Mouse (Mus musculus) midbrain, embryonic 15.5 days (tissue): ENCODE measurements around the gene Rnaseh1. TPM values are rescaled to one million over a fixed set of nuclear protein-coding genes. Genes with fewer than 3 reads are reported as not detected.

Experiments
- ATAC-seq: fragments of 200-750 bp; cut with Nextera tagmentation; replicated peaks from 2 replicates; pipeline ENCODE4 v1.8.0; 2017; ENCODE audit warnings: moderate TSS enrichment
- H3K27ac ChIP-seq: fragments of 300-500 bp; sonication (generic); 2 replicates; pipeline ENCODE4 v1.5.1; 2015; ENCODE audit warnings: mild to moderate bottlenecking, inconsistent platforms
- H3K27me3 ChIP-seq: fragments of 300-500 bp; sonication (generic); replicated peaks from 2 replicates; pipeline ENCODE4 v1.6.1; 2015; ENCODE audit warnings: inconsistent platforms
- H3K36me3 ChIP-seq: fragments of 300-500 bp; sonication (generic); replicated peaks from 2 replicates; pipeline ENCODE4 v1.6.1; 2015; ENCODE audit warnings: inconsistent platforms
- H3K4me1 ChIP-seq: fragments of 300-500 bp; sonication (generic); 2 replicates; pipeline ENCODE4 v1.6.1; 2015; ENCODE audit warnings: inconsistent platforms
- H3K4me2 ChIP-seq: fragments of 300-500 bp; sonication (generic); 2 replicates; pipeline ENCODE4 v1.6.1; 2015; ENCODE audit warnings: inconsistent platforms, mild to moderate bottlenecking, moderate library complexity
- H3K4me3 ChIP-seq: fragments of 300-500 bp; sonication (generic); 2 replicates; pipeline ENCODE4 v1.5.1; 2015; ENCODE audit warnings: mild to moderate bottlenecking, inconsistent platforms
- H3K9ac ChIP-seq: fragments of 300-500 bp; sonication (generic); 2 replicates; pipeline ENCODE4 v1.6.1; 2015; ENCODE audit warnings: mild to moderate bottlenecking, inconsistent platforms
- H3K9me3 ChIP-seq: fragments of 300-500 bp; sonication (generic); 2 replicates; pipeline ENCODE4 v1.6.1; 2016; ENCODE audit warnings: inconsistent platforms
- whole genome bisulfite sequencing: fragments of 180-500 bp; shearing (Covaris S2); methylation state at CpG from one replicate; pipeline ENCODE4 v1.1.7; 2015; ENCODE audit warnings: mixed read lengths; 5-methylcytosine and 5-hydroxymethylcytosine counted together
- polyA plus RNA-seq: library from polyadenylated mRNA; unstranded; fragments of >200 nt; fragmentation: Nextera tagmentation; extraction: Ambion mirVana; gene quantifications from 2 replicates; pipeline ENCODE4 v1.2.1, GENCODE M21; 2015

Gene Rnaseh1
- polyA plus RNA-seq, 1 experiment from 2014 or later = 24.1 TPM

- Histone ChIP-seq H3K9me3 (no peaks in the 10 kb centered on the region), H3K36me3 (no peaks in the 10 kb centered on the region), H3K27me3 (no peaks in the 10 kb centered on the region), H3K4me3 (peak within 1 kb of the TSS; percentile 50), H3K27ac (peak within 1 kb of the TSS; percentile 93), H3K4me1 (peaks cover 13% of the 10 kb centered on the region), H3K9ac (peak within 1 kb of the TSS; percentile 52), H3K4me2 (peak within 1 kb of the TSS; percentile 54)
- peak; percentile 98 for ATAC-seq
- 1% methylated on average over 53 of the region's 53 CpGs for WGBS
Measured at GRCm38 (mm10) chr12:28675121-28675924, 25.9 kb downstream of the Rnaseh1 start, which contains the start of gene Adi1. Gene Adi1 (plus strand): TSS chr12:28675231.

GRCm38 (mm10) chr12:28675925-28676209 lies 26.5 kb downstream of the Rnaseh1 start:
- Histone ChIP-seq H3K4me2 (peak overlapping the region; percentile 54), H3K4me3 (peak overlapping the region; percentile 50), H3K27ac (peak overlapping the region; percentile 93), H3K36me3 (no peaks in the 10 kb centered on the region), H3K27me3 (no peaks in the 10 kb centered on the region), H3K9ac (peak overlapping the region; percentile 52), H3K9me3 (no peaks in the 10 kb centered on the region), H3K4me1 (peaks cover 13% of the 10 kb centered on the region)
- WGBS = 69% methylated on average over 5 of the region's 5 CpGs
- ATAC-seq = no peak

- no peak overlapping the region for H3K4me2 ChIP-seq
- H3K9ac ChIP-seq = no peak overlapping the region
- no peak overlapping the region for H3K4me3 ChIP-seq
- no peaks in the 10 kb centered on the region for H3K27me3 ChIP-seq
- peaks cover 4% of the 10 kb centered on the region; the same call in 1 of the 2 replicates for H3K4me1 ChIP-seq
- ATAC-seq = no peak
- H3K36me3 ChIP-seq = 0 out of 2 replicates have a peak, but pooled peaks cover 3% of the 10 kb centered on the region
- no peak overlapping the region for H3K27ac ChIP-seq
- H3K9me3 ChIP-seq = no peaks in the 10 kb centered on the region
- 91% methylated on average over 1 of the region's 1 CpGs for WGBS
Measured at GRCm38 (mm10) chr12:28684674-28685073, 35.3 kb downstream of the Rnaseh1 start.

GRCm38 (mm10) chr12:28685771-28686170 lies 36.4 kb downstream of the Rnaseh1 start:
- whole genome bisulfite sequencing = 73% methylated on average over 3 of the region's 3 CpGs
- Histone ChIP-seq H3K27me3 (no peaks in the 10 kb centered on the region), H3K4me1 (peaks cover 4% of the 10 kb centered on the region; the same call in 1 of the 2 replicates), H3K9ac (no peak overlapping the region), H3K4me3 (no peak overlapping the region), H3K4me2 (no peak overlapping the region), H3K9me3 (no peaks in the 10 kb centered on the region), H3K27ac (no peak overlapping the region), H3K36me3 (peaks cover 6% of the 10 kb centered on the region; the same call in 1 of the 2 replicates)
- ATAC-seq = no peak

GRCm38 (mm10) chr12:28686199-28686879 lies 36.9 kb downstream of the Rnaseh1 start:
- Histone ChIP-seq H3K36me3 (peaks cover 12% of the 10 kb centered on the region), H3K4me3 (no peak overlapping the region), H3K27ac (no peak overlapping the region), H3K27me3 (no peaks in the 10 kb centered on the region), H3K9me3 (no peaks in the 10 kb centered on the region), H3K4me1 (peaks cover 4% of the 10 kb centered on the region; the same call in 1 of the 2 replicates), H3K9ac (no peak overlapping the region), H3K4me2 (no peak overlapping the region)
- 62% methylated on average over 8 of the region's 8 CpGs for WGBS
- ATAC-seq = no peak

GRCm38 (mm10) chr12:28688996-28689395 lies 39.6 kb downstream of the Rnaseh1 start:
- no peak overlapping the region for H3K9ac ChIP-seq
- peaks cover 4% of the 10 kb centered on the region; the same call in 1 of the 2 replicates for H3K4me1 ChIP-seq
- H3K4me3 ChIP-seq = no peak overlapping the region
- no peak for ATAC-seq
- no peaks in the 10 kb centered on the region for H3K27me3 ChIP-seq
- WGBS = 76% methylated on average over 6 of the region's 6 CpGs
- no peak overlapping the region for H3K27ac ChIP-seq
- H3K9me3 ChIP-seq = no peaks in the 10 kb centered on the region
- H3K4me2 ChIP-seq = no peak overlapping the region
- peaks cover 17% of the 10 kb centered on the region for H3K36me3 ChIP-seq

- H3K4me2 ChIP-seq = no peak overlapping the region
- peaks cover 4% of the 10 kb centered on the region; the same call in 1 of the 2 replicates for H3K4me1 ChIP-seq
- no peak overlapping the region for H3K4me3 ChIP-seq
- H3K27ac ChIP-seq = no peak overlapping the region
- peaks cover 17% of the 10 kb centered on the region for H3K36me3 ChIP-seq
- no peak overlapping the region for H3K9ac ChIP-seq
- WGBS = 95% methylated on average over 7 of the region's 7 CpGs
- no peaks in the 10 kb centered on the region for H3K9me3 ChIP-seq
- no peaks in the 10 kb centered on the region for H3K27me3 ChIP-seq
- no peak for ATAC-seq
Measured at GRCm38 (mm10) chr12:28690730-28691129, 41.3 kb downstream of the Rnaseh1 start.

- peaks cover 17% of the 10 kb centered on the region for H3K36me3 ChIP-seq
- no peak overlapping the region for H3K4me2 ChIP-seq
- 0 out of 2 replicates have a peak, but pooled peaks cover 8% of the 10 kb centered on the region for H3K4me1 ChIP-seq
- no peak overlapping the region for H3K9ac ChIP-seq
- no peak overlapping the region for H3K27ac ChIP-seq
- WGBS = 75% methylated on average over 3 of the region's 3 CpGs
- ATAC-seq = no peak
- H3K9me3 ChIP-seq = no peaks in the 10 kb centered on the region
- no peaks in the 10 kb centered on the region for H3K27me3 ChIP-seq
- H3K4me3 ChIP-seq = no peak overlapping the region
Measured at GRCm38 (mm10) chr12:28693738-28694137, 44.3 kb downstream of the Rnaseh1 start.

- 89% methylated on average over 2 of the region's 2 CpGs for WGBS
- Histone ChIP-seq H3K4me2 (no peak overlapping the region), H3K27ac (no peak overlapping the region), H3K4me3 (no peak overlapping the region), H3K27me3 (no peaks in the 10 kb centered on the region), H3K36me3 (peaks cover 17% of the 10 kb centered on the region), H3K9me3 (no peaks in the 10 kb centered on the region), H3K4me1 (0 out of 2 replicates have a peak, but pooled peaks cover 13% of the 10 kb centered on the region), H3K9ac (no peak overlapping the region)
- ATAC-seq = no peak
Measured at GRCm38 (mm10) chr12:28694231-28694630, 44.8 kb downstream of the Rnaseh1 start.

- Histone ChIP-seq H3K36me3 (peaks cover 14% of the 10 kb centered on the region), H3K27me3 (no peaks in the 10 kb centered on the region), H3K27ac (no peak overlapping the region), H3K4me3 (no peak overlapping the region), H3K4me2 (no peak overlapping the region), H3K9ac (no peak overlapping the region), H3K4me1 (peaks cover 17% of the 10 kb centered on the region), H3K9me3 (no peaks in the 10 kb centered on the region)
- no peak for ATAC-seq
- 92% methylated on average over 7 of the region's 7 CpGs for WGBS
Measured at GRCm38 (mm10) chr12:28694776-28695175, 45.4 kb downstream of the Rnaseh1 start.

- Histone ChIP-seq H3K9ac (no peak overlapping the region), H3K27me3 (no peaks in the 10 kb centered on the region), H3K4me1 (peaks cover 35% of the 10 kb centered on the region), H3K27ac (peak overlapping the region; percentile 39; the same call in 1 of the 2 replicates), H3K4me3 (no peak overlapping the region), H3K4me2 (no peak overlapping the region), H3K36me3 (no peaks in the 10 kb centered on the region), H3K9me3 (no peaks in the 10 kb centered on the region)
- no peak for ATAC-seq
- WGBS = 62% methylated on average over 14 of the region's 14 CpGs
Measured at GRCm38 (mm10) chr12:28697821-28698595, 48.6 kb downstream of the Rnaseh1 start.

- Histone ChIP-seq H3K27me3 (no peaks in the 10 kb centered on the region), H3K27ac (peak overlapping the region; percentile 91), H3K4me3 (no peak overlapping the region), H3K9me3 (no peaks in the 10 kb centered on the region), H3K4me1 (peaks cover 35% of the 10 kb centered on the region), H3K9ac (peak overlapping the region; percentile 2; the same call in 1 of the 2 replicates), H3K36me3 (no peaks in the 10 kb centered on the region), H3K4me2 (no peak overlapping the region)
- ATAC-seq = no peak
- WGBS = 72% methylated on average over 5 of the region's 5 CpGs
Measured at GRCm38 (mm10) chr12:28699086-28699485, 49.7 kb downstream of the Rnaseh1 start.
